Mouse (Mus musculus) adrenal gland, postnatal 4 days (tissue): ENCODE measurements around the gene Tm2d1. TPM values are rescaled to one million over a fixed set of nuclear protein-coding genes. Genes with fewer than 3 reads are reported as not detected.
"Not testable (repeated sequence)": the region's sequence is repeated elsewhere in the genome, so short reads cannot be mapped to it uniquely, and the experiment has no call there.

Source experiments
- DNase-seq, 2 experiments: peaks; one replicate each; pipeline ENCODE4 v3.0.0; 2021 to 2022; ENCODE audit warnings: low spot score in 2 of 2, mixed read lengths in 2 of 2
- long read RNA-seq, 2 experiments: library from polyadenylated mRNA; stranded (forward); transcript quantifications; one replicate each; pipeline ENCODE4 v2.0.0; 2021
- total RNA-seq, 2 experiments: library from RNA; stranded (reverse); gene quantifications; 2 replicates each; pipeline ENCODE4 v1.2.3; 2021

Gene Tm2d1
- 10 to 100 TPM; 36.1 to 36.2 TPM for total RNA-seq
- long read RNA-seq, experiment 1, transcript Tm2d1-202 (7 exons, 1,027 nt), result major isoform, 48 of 53 reads
- long read RNA-seq, experiment 1, partial matches to known transcripts, result 2 of 53 reads
- long read RNA-seq, experiment 1, other reads (novel, unspliced or antisense), result 2 of 53 reads
- long read RNA-seq, experiment 2, transcript Tm2d1-202 (7 exons, 1,027 nt), result major isoform, 48 of 50 reads
- long read RNA-seq, experiment 2, partial matches to known transcripts, result 1 of 50 reads
- long read RNA-seq, experiment 2, other reads (novel, unspliced or antisense), result 1 of 50 reads

- DNase-seq, result peak; percentile 57 to 66
These were observed at the start of gene Tm2d1 for GRCm38 (mm10) chr4:98382716-98383424. Gene Tm2d1, minus strand, starts transcription at chr4:98383306.

- DNase-seq, result no peak
These were observed 45.3 kb upstream of the Tm2d1 start for GRCm38 (mm10) chr4:98428371-98428770.

GRCm38 (mm10) chr4:98415150-98415549 is 32.0 kb upstream of the Tm2d1 start:
- not testable (repeated sequence) for DNase-seq

- DNase-seq, result no peak
These were observed 25.3 kb upstream of the Tm2d1 start for GRCm38 (mm10) chr4:98408455-98408854.

GRCm38 (mm10) chr4:98404412-98404811 is 21.3 kb upstream of the Tm2d1 start:
- DNase-seq, result no peak

- DNase-seq, result no peak
These were observed 20.4 kb upstream of the Tm2d1 start for GRCm38 (mm10) chr4:98403492-98403891.

GRCm38 (mm10) chr4:98401584-98401962 is 18.5 kb upstream of the Tm2d1 start:
- DNase-seq, result no peak

- DNase-seq, result no peak
These were observed 17.9 kb upstream of the Tm2d1 start for GRCm38 (mm10) chr4:98400926-98401583.

- peak; percentile 35 to 37 for DNase-seq
These were observed 12.8 kb upstream of the Tm2d1 start, which contains the start of gene Patj for GRCm38 (mm10) chr4:98395690-98396437. Gene Patj, plus strand, starts transcription at chr4:98395785.

- DNase-seq, result no peak
These were observed 12.2 kb upstream of the Tm2d1 start for GRCm38 (mm10) chr4:98395346-98395689.

GRCm38 (mm10) chr4:98385036-98385435 is 1.9 kb upstream of the Tm2d1 start:
- no peak for DNase-seq

- DNase-seq, result no peak
These were observed 6.2 kb downstream of the Tm2d1 start for GRCm38 (mm10) chr4:98376943-98377342.

GRCm38 (mm10) chr4:98375401-98375800 is 7.7 kb downstream of the Tm2d1 start:
- DNase-seq, result no peak

GRCm38 (mm10) chr4:98358034-98358809 is 24.9 kb downstream of the Tm2d1 start:
- DNase-seq, result no peak

- DNase-seq, result no peak
These were observed 34.5 kb downstream of the Tm2d1 start for GRCm38 (mm10) chr4:98348580-98348979.

- DNase-seq, result no peak
These were observed 37.3 kb downstream of the Tm2d1 start for GRCm38 (mm10) chr4:98345783-98346182.

GRCm38 (mm10) chr4:98339992-98340564 is 43.0 kb downstream of the Tm2d1 start:
- no peak for DNase-seq

- no peak for DNase-seq
These were observed 44.2 kb downstream of the Tm2d1 start for GRCm38 (mm10) chr4:98338636-98339630.

GRCm38 (mm10) chr4:98337197-98337596 is 45.9 kb downstream of the Tm2d1 start:
- DNase-seq, result no peak
